Mouse (Mus musculus) right cerebral cortex, postnatal 4 days (tissue): ENCODE results near the gene Cemip.

Experiments
- DNase-seq: peaks from one replicate; pipeline ENCODE4 v3.0.0-alpha.2; 2022

Gene Cemip

DNA sequence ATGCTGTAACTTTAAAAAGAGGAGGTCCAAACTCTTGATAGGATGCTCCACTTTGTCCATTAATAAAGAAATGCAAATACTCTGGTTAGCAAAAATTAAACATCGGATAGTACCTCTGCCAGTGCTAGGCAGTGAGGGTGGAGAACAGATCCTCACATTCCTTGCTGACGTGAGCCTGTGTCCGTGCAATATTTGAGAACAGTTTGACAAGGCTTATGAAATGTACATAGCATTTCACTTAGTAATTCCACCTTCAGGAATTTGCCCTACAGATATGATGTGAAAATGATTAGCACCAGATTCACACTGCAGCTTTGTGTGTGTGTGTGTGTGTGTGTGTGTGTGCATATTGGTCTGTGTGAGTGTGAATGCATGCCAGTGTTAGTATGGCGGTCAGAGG lies 4.5 kb upstream of the Cemip start:
- no peak for DNase-seq

DNA sequence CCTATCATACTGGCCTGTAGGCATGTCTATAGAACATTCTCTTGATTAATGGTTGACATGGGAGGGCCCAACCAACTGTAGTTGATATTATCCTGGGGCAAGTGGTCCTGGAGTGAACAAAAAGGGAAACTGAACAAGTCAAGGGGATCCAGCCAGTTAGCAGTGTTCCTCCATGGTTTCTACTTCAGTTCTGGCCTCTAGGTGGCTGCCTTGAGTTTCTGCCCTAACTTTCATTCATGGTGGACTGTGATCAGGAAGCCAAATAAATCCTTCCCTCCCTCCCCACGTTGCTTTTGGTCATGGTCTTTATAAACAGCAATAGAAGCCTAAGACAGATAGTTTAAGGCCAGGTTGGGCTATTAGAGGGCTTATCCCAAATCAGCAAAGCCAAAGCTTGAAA lies 3.5 kb upstream of the Cemip start:
- DNase-seq, result no peak

DNA sequence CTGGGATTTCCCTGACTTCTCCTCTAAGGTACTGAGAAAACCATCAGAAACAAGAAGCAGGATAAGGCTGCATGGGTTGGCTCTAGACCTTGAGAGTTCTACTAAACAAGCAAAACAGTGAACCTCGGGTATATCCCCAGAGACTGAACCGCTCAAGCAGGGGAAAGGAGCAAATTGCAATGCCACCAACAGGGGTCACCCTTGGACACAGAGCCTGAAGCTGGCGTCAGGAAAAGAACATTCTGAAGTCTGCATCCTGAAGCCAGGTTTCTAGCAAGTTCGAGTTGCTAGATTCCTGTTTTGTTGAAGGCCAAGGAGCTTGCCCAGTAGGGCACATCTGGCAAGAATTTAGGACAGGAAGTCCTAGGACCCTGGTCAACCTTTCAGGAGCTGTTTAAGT lies 2.7 kb upstream of the Cemip start:
- DNase-seq, result peak; percentile 72

DNA sequence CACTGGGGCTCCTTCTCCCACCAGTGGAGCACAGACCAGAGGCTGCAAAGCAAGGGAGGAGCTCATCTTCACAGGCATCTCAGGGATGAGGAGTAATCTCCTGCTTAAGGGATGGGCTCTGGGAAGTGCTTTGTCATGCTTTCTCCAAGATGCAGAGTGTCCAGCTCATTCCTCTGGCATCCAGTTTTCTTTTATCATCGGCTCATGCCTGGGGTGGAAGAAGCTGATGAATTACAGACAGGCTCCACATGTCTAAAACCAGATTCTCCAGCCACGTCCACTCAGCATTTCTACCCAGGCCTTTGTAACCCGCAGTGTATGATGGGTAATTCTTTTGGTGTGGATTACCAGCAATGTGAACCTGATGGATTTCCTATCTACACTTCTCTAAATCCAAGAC lies 1.9 kb upstream of the Cemip start:
- DNase-seq, result no peak

DNA sequence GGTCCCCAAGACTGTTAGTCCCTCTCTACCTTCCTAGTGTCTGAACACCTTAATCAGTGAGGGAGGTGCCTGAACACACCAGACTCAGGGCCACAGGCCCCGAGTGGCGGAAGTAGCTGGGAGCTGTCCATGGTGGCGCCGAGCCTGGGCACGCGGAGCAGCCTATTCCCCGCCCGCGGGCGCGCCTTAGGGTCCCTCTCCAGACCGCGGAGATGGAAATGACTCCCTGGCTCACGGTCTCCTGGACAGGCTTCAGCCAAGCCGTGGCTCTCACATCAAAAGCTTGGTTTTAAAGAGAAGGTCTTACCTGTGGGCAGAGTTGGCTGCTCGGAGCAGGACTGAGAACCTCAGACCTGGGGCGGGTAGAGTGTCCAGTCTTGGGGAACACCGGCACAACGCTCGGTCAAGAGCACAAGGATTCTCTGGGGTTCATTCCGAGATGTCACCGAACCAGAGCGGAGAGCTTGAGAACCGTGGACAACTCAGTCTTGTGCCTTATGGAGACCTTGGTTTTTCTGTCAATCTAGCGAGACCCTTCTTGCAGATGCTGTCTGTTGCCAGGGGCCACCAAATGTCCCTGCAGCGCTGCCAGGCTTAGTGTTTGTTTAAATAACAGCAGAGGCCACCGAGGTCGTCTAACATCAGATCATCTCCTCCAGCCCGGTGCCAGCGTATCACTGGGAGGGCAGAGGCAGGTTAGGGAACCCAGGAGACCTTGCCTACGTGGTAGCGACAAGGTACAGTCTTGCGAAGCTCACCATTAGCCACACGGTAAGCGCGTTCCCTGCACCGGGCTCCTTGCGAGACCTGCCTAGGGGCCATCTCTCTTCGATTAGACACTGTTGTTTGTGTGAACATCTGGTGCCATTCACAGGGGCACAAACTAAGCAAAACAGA lies 1.0 kb downstream of the Cemip start:
- peak; percentile 47 for DNase-seq

DNA sequence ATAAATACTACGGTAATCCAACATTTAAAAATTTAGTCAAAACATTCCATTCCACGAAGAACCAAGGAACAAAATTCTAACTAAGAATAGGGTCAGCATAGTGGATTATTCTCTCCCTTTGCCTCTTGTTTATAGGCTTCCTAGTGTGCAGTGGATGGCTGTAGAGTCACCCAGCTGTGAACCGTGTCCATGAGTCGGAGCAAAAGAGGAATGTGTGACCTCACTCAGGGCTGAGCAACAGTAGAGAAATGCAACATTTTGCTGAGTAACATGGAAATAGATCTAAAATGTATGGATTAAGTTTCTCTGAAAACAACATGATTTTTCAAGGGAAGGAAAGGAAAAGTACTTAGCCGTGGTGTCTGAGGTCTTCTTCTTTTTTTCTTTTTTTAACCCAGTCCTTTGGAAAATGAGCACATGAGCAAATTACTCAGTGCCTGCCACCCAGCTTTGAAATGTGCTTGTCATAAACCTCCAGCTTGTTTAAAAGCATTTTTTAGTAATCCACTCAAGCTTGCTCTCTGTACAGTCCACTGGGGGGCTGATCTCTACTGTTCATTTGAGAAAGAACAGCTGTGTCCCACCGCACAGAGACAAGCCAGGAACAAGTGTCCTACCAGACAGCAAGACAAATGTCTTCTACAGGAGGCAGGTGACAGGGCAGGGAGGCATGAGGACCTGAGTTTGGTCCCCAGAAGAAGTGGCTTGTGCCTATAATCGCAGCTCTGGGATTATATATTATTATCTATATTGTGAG lies 8.9 kb downstream of the Cemip start:
- no peak for DNase-seq

DNA sequence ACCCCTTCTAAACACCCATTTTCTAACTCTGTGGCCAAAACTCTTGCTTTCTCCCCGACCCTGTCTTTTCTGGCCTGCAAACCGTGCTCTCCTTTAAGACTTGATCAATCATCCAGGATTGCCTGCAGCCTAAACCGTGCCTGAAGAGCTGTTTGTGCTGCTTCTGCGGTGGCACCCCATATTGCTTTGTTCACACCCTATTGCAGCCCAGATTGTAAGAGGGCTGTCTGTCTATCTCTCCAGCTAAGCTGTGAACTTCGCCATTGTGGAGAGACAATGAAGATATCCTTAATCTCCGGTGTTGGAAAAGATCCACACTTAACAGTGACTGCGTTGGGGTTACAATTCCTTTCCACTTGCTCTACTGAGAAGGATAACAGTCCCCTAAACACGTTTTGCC lies 12.0 kb downstream of the Cemip start:
- DNase-seq, result no peak

DNA sequence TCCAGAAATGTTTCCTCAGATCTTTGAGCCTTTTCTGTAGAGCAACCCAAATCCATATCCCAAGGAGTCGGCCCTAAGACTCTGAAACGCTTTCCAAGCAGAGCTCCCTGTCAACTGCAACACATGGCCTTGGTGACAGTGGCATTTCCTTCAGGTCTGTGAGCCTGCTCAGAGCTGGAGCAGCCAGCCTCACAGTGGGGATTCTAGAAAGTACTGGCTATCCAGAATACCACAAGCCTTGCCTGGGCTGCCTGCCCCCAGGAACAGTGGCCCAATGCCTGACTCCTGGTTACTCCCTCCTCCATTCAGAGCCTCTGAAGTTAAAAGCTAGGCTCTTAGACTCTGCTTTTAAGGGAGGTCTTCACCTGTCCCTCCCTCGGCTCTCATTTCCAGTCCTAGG lies 12.4 kb downstream of the Cemip start:
- no peak for DNase-seq

DNA sequence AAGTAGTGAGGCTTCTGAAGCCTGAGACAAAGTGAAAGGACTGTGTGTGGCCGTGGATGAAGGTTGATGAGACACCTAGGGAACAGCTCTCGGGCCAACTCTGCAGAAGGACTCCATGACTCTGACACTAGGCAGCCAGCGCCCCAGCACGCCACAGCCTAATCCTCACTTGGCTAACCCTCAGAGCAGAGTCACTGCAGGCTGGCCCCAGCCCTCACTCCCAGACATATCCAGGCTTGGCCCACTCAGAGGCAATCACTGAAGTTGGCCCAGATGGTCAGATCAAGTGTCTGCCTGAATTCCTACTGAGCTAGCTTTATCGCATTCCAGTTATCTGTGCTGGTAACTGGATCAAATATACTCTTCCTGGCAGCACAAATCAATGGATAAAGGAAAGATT lies 17.4 kb downstream of the Cemip start:
- no peak for DNase-seq

DNA sequence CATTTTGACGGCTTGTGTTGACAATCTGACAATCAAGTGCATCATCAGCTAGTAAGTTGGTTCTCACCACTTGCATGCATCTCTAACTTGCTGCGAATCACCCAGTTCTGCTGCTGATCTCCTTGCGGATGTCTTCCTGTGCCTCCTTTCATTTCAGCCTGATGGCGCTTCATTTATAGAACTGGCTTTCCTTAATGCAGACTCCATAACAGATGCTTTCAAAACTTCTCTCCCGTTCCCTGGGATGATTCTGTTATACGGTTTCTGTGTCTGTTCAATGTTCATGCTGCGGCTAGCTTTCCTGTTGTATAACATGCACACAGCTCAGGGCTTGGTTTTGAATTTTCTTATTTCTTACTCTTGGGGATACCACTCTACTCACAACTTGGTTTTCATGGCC lies 26.5 kb downstream of the Cemip start:
- no peak for DNase-seq

DNA sequence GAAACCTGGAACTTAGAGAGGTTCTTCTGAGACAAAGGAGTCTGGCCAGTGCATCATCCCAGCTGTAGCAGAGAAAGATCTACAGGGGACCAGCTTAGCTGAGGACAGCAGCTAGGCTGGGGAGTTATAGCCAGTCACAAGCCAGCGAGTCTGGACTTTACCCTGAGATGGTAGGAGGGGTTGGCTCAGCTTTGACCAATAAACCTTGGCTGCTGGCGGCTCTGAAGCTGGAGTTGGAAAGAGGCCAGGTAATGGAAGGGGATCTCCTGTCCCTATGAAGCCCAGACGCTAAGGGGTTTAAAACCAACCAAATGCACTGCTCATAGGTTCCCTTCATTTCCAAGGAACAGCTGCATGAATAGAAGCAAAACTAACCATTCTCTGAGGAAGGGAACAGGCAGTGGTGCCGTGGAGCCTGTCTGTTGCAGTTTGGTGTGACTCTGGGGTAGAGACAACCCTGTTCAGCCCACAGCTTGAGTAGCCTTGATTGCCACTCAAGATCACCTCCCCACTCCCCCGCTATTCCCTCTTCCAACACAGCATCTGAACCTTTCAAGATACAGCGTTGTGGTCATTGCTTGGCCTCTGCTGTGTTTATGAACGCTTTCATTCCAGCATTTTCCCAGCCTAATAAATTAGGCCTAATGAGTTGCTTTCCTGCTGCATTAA lies 30.2 kb downstream of the Cemip start:
- DNase-seq, result no peak

DNA sequence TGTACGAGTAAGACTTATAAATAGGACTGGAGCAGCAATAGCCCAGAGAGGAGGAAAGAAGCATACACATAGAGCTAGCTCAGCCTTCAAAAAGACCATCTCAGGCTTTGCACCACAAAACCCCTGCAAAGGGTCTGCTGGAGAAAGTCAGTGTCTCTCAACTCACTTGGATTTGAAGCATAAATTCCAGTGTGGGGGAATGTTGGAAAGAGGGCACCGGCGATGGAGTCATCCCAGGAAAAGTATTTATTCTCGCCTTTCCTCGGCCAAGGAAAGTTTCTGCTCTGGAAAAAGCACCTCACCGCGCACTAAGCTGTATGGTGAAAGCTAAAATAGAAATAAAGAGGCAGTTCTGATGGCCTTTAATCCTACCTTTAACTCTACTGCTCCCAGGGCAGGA lies 32.4 kb downstream of the Cemip start:
- DNase-seq, result no peak

DNA sequence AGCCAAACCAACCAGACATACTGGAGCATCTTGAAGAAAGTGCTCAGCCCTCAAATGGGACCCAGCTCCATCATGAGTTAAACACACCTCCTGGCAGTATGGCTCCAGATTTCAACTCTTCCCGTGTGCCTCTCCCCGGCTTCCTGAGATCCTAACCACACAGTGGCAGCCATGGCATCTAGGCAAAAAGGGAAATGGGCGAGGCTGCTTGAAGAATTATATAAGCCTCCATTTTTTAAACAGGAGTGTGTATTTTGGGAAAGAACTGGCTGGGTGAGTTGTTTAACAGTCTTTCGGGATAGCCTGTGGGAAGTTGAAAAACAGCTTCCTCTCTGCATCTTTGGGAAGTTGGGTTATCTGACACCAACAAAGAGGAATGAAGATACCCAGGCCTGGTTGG lies 34.9 kb downstream of the Cemip start:
- no peak for DNase-seq

DNA sequence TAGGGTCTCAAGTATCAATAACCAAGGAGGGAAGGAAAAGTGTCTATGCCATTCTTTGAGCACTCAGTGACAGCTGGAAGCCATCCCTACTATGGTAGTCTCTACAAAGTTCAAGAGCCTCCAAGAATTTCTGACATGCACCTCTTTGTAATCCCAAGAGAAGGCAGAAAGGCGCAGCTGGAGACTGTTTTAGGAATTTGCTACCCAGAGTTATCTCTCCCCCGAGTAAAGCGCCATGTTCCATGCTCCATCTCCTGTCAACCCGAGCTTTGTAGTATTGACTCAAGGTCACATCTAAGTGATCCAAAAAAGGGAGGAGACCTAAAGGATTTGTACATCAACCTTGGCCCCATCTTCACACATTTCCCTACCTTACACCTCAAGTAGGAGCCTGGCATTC lies 40.8 kb downstream of the Cemip start:
- no peak for DNase-seq

DNA sequence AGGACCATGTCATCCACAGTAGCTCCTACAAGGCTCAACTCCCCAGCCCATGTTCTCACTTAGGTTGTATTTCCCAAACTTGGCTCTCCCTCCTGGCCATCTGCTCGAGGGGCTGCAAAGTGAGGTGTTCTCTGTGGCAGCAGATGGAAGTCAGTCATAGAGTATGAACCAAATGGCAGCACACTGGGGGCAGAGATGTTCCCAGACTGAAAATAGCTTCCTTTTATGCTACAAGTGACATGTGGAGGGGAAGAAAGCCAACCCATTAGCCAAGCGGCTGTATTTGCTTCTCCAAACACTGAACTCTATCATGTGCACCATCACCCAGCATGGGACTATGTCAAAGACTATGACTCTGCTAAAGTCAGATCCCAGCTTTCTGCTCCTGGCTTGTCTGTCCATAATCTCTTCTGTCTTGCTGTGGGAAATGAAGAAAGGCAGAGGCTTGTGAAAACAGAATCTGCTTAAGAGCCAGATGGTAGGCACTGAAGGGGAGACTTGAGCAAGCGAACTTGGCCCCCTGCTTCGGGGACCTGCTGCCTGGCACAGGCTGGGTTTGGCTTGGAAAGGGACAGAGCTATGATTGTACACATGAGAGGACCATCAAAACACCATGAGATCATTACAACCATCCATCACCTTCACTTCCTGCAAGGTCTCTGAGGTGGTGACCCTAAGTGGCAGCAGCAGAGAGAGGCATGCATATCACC lies 41.6 kb downstream of the Cemip start:
- no peak for DNase-seq

DNA sequence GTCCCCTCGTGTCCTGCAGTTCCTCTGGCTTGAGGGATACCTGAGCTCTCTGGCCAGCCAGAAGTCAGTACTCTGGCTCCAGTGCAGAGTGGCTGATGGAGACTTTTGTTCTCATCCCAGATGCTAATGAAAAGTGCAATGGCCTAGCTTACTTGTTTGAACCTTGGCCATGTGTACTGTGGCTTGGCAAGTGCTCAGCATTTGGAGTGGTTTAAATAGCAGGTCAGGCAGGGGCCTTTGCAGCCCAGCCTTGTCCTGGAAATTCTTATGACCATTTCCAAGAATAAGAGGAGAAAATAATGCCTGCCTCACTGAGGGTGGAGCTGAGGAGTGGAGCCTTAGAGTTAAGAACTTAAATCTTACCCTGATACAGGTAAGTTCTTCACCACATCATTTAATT lies 43.6 kb downstream of the Cemip start:
- no peak for DNase-seq

DNA sequence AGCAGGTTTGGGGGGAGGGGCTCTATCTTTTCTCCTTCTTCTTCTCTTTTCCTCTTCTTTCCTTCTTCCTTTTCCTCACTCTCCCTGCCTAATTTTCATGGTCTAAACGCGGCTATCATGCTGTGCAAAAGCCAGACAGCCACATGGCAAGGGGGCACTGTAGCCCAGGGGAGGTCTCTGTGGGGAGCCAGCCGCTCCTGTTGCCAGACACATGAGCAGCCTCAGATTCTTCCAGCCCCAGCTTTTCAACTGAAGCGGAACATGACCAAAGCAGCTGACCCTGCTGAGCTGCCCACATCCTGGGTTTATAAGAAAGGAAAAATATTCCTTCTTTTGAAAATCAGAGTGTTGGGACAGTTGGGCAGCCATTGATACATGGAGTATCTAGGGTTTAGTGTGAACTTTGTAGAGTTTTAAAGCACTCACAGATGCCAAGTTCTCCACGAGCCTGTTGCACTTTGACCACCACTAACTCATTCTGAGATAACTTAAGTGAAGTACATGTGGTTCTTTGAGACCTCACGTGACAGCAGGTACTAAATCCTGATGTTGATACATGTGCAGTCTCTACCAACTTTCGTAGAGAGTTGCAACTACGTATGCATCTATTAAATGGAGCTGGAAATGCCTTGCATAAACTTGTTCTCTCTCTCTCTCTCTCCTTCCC lies 46.3 kb downstream of the Cemip start:
- no peak for DNase-seq

DNA sequence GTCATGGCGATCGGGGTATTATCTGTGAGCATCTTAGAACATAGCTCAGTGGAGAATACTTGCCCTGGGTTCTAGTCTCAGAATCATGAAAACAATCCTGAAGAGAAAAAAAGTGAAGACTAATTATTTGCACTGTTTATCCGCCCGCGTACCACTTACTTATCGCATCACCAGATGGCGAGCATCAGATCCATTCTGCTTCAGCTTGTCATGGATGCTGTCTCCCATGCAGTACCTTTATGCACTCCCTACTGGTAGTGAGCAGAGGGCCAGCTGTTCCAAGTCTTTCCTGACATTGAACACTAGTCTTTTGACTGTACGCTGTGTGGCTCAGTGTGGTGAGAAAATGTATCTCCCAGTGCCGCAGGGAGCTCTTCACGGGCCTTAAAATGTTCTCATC lies 47.7 kb downstream of the Cemip start:
- DNase-seq, result no peak

DNA sequence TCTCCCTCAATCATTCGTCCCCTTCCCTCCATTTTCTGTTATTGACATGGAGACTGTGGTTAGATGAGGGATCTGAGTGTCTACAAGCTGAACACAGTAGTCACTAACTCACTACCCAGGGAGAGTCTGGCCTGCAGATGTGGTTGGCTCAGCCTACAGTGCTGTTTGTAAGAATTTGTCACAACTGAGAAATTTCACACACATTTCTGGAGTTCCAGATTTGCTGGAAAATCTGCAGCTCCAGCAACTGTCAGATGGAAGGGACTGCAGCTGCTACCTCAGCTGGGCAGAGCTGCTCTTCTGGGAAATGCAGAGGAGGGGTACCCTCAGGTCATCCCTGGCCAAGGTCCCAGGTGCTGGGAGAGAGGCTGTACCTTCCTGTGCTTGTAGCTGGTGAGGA lies 53.5 kb downstream of the Cemip start:
- no peak for DNase-seq

DNA sequence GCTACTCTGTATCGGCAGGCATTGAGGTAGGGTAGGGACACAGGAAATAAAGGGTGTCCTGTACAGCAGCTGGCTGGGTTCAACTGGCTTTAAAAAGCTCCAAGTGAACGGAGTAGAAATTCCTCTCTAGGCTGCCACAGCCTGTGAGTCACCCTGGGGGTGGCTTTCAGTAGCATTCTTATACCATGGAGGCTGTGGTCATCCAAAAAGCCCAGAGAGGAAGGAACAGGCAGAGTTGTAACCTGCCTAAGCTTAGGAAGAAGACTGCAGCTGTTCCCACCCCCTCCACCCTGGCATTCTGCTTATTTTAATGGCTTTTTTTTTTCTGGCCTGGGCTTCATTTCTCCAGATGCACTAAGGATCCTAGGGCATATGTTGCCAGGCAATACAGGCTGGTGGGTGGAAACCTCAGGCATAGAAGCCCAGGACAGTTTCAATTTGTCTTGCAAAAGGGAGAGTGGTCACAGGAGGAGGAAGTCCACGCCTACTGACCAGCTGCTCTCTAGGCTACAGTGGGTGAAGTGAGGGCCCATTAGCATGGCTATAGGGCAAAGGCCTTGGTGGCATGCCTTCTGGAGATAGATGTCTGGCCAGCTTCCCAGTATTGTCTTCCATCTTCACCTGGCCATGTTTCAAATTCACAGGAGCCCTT lies 57.1 kb downstream of the Cemip start:
- DNase-seq, result no peak

DNA sequence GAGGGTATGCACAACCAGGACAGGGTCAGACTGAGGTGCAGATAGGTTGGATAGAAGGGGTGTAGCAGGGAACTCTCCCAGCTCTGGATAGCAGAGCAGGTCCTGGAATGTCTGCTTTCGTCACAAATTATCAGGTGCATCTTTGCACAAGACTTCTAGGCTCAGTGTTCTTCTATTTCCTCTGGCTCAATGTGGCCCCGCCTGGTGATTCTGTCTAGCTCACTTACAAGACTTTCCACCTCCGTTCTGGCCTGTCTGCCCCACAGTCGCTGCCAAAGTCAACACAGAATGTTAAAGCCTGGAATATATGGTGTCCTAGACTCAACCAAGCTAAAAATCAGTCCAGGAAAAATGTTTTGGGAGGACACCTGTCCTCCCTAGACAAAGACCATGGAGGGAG lies 57.9 kb downstream of the Cemip start:
- DNase-seq, result no peak

DNA sequence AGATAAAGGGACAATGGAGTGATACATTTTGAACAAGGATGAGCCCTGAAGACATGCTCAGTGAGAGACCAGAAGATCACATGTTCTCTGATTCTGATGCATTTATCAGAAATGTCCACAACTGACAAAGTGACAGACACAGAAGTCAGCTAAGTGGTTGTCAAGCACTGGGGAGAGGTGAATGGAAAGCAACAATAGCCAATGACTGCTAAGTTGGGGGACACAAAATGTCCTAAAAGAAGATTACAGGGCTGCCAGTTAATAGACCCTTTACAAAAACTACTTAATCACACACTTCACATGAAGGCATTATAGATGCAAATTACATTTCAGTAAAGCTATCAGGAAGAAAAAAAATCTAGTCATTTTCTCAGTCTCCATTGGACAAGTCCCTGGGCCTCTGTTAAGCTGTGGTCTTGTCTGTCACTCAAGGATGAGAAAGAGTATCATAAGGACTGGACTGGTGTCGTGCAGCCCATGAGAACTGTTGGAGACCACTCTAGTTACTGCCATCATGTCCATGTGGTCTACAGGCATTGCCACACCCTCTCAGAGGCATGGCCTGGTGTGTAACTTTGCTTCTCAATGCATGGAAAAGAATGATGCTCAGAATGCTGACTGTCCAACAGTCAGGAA lies 59.2 kb downstream of the Cemip start:
- DNase-seq, result no peak
